Mouse (Mus musculus): ENCODE measurements at regions not wholly inside any gene's neighbourhood (a gene's known extent, or its start where the extent isn't known, plus 50 kb on each side); places are given as distances from the start of the nearest gene placed in this dataset.

DNA sequence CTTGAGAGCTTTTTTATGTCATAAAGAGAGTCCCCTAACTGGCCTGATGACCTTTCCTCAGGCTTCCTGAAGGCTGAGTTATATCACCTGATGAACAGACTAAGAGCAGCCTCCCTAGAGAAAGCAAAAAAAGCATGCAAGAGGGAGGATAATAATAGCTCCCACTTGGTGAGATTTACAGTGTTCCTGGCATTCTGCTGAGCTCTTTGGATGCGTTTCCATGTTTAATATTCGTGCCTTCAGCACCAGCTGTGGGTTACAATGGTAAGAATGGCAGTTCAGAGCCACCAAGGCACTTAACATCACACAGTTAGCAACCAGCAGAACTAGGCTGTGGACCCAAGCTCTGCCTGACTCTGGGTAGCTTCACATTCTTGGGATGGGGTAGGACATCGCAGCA, 100.4 kb upstream of the Gm4791 start:
- TF ChIP-seq POLR2A (IDR thresholded peaks at IDR 0.05; ENCODE audit: control insufficient read depth, extremely low read depth, insufficient read depth, low read length, poor library complexity) = no peak
- TF ChIP-seq CTCF (IDR thresholded peaks at IDR 0.05; ENCODE audit: borderline replicate concordance, control insufficient read depth, extremely low read depth, insufficient read depth, low read length, poor library complexity) = no peak

Data from thymus, adult 2 months (tissue).